Mouse (Mus musculus): ENCODE measurements around the gene Aldh1a3. TPM values are rescaled to one million over a fixed set of nuclear protein-coding genes. Genes with fewer than 3 reads are reported as not detected.
A peak's percentile ranks its signal among the peaks of the same experiment; 100 is the strongest.

Aldh1a3 gene
- polyA plus RNA-seq, 1 experiment from 2014 or later, result 0.73 TPM

DNA sequence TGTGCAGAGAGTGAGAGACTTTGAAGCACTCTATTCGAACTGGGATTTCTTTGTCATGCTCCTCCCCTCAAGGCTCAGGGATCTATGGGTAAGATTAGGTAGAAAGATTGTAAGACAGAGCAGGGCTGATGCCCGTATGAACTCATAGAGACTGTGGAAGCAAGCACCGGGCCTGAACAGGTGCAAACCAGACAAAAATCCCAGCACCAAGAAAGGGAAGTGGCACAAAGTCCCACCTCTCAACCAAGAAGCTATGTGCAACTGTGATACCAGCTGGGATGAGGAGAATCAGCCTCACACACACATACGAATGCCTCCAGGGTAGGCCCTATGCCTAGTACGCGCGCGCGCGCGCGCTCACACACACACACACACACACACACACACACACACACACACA lies 41.5 kb downstream of the Aldh1a3 start:
- ATAC-seq (ENCODE audit: low read depth), result no peak
- no peak overlapping the region for H3K9ac ChIP-seq (ENCODE audit: low read depth, low read length)
- H3K4me2 ChIP-seq (ENCODE audit: low read depth, low read length), result no peak overlapping the region
- 84% methylated on average over 12 of the region's 12 CpGs for WGBS (ENCODE audit: insufficient replicate concordance)
- H3K36me3 ChIP-seq (ENCODE audit: control insufficient read depth, insufficient read depth), result no peaks in the 10 kb centered on the region
- no peak overlapping the region for H3K27ac ChIP-seq (ENCODE audit: low read length)
- peaks cover 7% of the 10 kb centered on the region; the same call in 1 of the 2 replicates for H3K4me1 ChIP-seq (ENCODE audit: control insufficient read depth, low read depth, low read length)
- no peak overlapping the region for H3K4me3 ChIP-seq (ENCODE audit: low read depth, low read length)
- H3K9me3 ChIP-seq (replicated peaks; ENCODE audit: control insufficient read depth, low read length), result no peaks in the 10 kb centered on the region
- no peaks in the 10 kb centered on the region for H3K27me3 ChIP-seq (ENCODE audit: control insufficient read depth, insufficient read depth, low read depth, low read length)

DNA sequence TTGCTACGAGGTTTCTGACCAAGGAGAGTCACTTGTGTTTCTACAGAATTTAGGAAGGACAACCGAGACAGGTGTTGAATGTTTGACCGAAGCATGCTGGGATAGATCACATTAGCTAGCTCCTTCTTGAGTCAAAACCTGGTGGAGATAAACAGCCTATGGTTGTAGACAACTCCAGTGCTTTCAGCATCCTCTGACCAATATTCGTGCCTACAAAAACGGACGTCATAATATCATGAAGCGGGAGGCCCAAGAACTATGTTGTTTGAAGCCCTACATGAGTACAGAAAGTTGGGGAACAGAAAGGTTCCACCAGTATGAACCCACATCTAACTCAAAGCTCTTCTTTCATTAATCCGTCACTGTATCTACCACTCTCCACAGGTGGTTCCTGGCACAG lies 42.4 kb downstream of the Aldh1a3 start:
- H3K27me3 ChIP-seq (ENCODE audit: control insufficient read depth, insufficient read depth, low read depth, low read length), result no peaks in the 10 kb centered on the region
- no peak overlapping the region for H3K4me3 ChIP-seq (ENCODE audit: low read depth, low read length)
- H3K4me2 ChIP-seq (ENCODE audit: low read depth, low read length), result no peak overlapping the region
- ATAC-seq (ENCODE audit: low read depth), result no peak
- H3K27ac ChIP-seq (ENCODE audit: low read length), result no peak overlapping the region
- no peaks in the 10 kb centered on the region for H3K36me3 ChIP-seq (ENCODE audit: control insufficient read depth, insufficient read depth)
- H3K9ac ChIP-seq (ENCODE audit: low read depth, low read length), result no peak overlapping the region
- no peaks in the 10 kb centered on the region for H3K9me3 ChIP-seq (replicated peaks; ENCODE audit: control insufficient read depth, low read length)
- peaks cover 7% of the 10 kb centered on the region; the same call in 1 of the 2 replicates for H3K4me1 ChIP-seq (ENCODE audit: control insufficient read depth, low read depth, low read length)
- WGBS (ENCODE audit: insufficient replicate concordance), result 66% methylated on average over 8 of the region's 8 CpGs

- H3K27ac ChIP-seq (ENCODE audit: low read length), result no peak overlapping the region
- H3K4me1 ChIP-seq (ENCODE audit: control insufficient read depth, low read depth, low read length), result peaks cover 7% of the 10 kb centered on the region; the same call in 1 of the 2 replicates
- H3K4me2 ChIP-seq (ENCODE audit: low read depth, low read length), result peak overlapping the region; percentile 27; the same call in 1 of the 2 replicates
- H3K4me3 ChIP-seq (ENCODE audit: low read depth, low read length), result no peak overlapping the region
- no peak for ATAC-seq (ENCODE audit: low read depth)
- H3K36me3 ChIP-seq (ENCODE audit: control insufficient read depth, insufficient read depth), result no peaks in the 10 kb centered on the region
- H3K9me3 ChIP-seq (replicated peaks; ENCODE audit: control insufficient read depth, low read length), result no peaks in the 10 kb centered on the region
- H3K9ac ChIP-seq (ENCODE audit: low read depth, low read length), result no peak overlapping the region
- WGBS (ENCODE audit: insufficient replicate concordance), result 34% methylated on average over 5 of the region's 5 CpGs
- H3K27me3 ChIP-seq (ENCODE audit: control insufficient read depth, insufficient read depth, low read depth, low read length), result no peaks in the 10 kb centered on the region
These were observed 43.1 kb downstream of the Aldh1a3 start for GRCm38 (mm10) chr7:66384213-66384612.

- Histone ChIP-seq H3K9ac (ENCODE audit: low read depth, low read length) (no peak overlapping the region), H3K36me3 (ENCODE audit: control insufficient read depth, insufficient read depth) (no peaks in the 10 kb centered on the region), H3K4me2 (ENCODE audit: low read depth, low read length) (no peak overlapping the region), H3K27ac (ENCODE audit: low read length) (no peak overlapping the region), H3K4me3 (ENCODE audit: low read depth, low read length) (no peak overlapping the region), H3K9me3 (replicated peaks; ENCODE audit: control insufficient read depth, low read length) (no peaks in the 10 kb centered on the region), H3K27me3 (ENCODE audit: control insufficient read depth, insufficient read depth, low read depth, low read length) (no peaks in the 10 kb centered on the region), H3K4me1 (ENCODE audit: control insufficient read depth, low read depth, low read length) (no peaks in the 10 kb centered on the region; the same call in 1 of the 2 replicates)
- no peak for ATAC-seq (ENCODE audit: low read depth)
- WGBS (ENCODE audit: insufficient replicate concordance), result 66% methylated on average over 10 of the region's 10 CpGs
These were observed 50.8 kb downstream of the Aldh1a3 start for GRCm38 (mm10) chr7:66376560-66376959.

GRCm38 (mm10) chr7:66375736-66376135 lies 51.6 kb downstream of the Aldh1a3 start:
- H3K4me1 ChIP-seq (ENCODE audit: control insufficient read depth, low read depth, low read length), result no peaks in the 10 kb centered on the region; the same call in 1 of the 2 replicates
- H3K27me3 ChIP-seq (ENCODE audit: control insufficient read depth, insufficient read depth, low read depth, low read length), result no peaks in the 10 kb centered on the region
- H3K27ac ChIP-seq (ENCODE audit: low read length), result no peak overlapping the region
- H3K4me3 ChIP-seq (ENCODE audit: low read depth, low read length), result no peak overlapping the region
- no peak overlapping the region for H3K4me2 ChIP-seq (ENCODE audit: low read depth, low read length)
- no peak overlapping the region for H3K9ac ChIP-seq (ENCODE audit: low read depth, low read length)
- ATAC-seq (ENCODE audit: low read depth), result no peak
- H3K36me3 ChIP-seq (ENCODE audit: control insufficient read depth, insufficient read depth), result no peaks in the 10 kb centered on the region
- WGBS (ENCODE audit: insufficient replicate concordance), result 64% methylated on average over 4 of the region's 4 CpGs
- no peaks in the 10 kb centered on the region for H3K9me3 ChIP-seq (replicated peaks; ENCODE audit: control insufficient read depth, low read length)

DNA sequence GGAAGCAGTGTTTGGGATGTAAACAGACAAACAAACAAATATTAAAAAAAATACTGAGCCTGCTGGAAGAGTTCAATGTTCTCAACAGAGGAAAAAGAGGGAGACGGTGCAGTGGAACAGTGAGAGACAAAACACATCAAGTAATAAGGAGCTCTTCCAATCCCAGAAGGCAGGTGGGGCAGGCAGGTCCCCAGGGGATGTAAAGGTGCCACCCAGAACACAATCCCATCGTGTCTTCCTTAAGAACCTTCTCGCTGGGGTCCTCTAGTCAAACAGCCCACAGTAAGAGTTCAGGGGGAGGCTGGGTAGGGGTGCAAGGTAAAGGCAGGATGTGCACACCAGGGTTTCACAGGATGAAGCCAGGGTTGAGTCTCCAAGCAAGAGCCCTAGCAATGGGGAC lies 53.9 kb downstream of the Aldh1a3 start:
- Histone ChIP-seq H3K4me2 (ENCODE audit: low read depth, low read length) (no peak overlapping the region), H3K27me3 (ENCODE audit: control insufficient read depth, insufficient read depth, low read depth, low read length) (no peaks in the 10 kb centered on the region), H3K4me1 (ENCODE audit: control insufficient read depth, low read depth, low read length) (peaks cover 9% of the 10 kb centered on the region), H3K9ac (ENCODE audit: low read depth, low read length) (no peak overlapping the region), H3K4me3 (ENCODE audit: low read depth, low read length) (no peak overlapping the region), H3K9me3 (replicated peaks; ENCODE audit: control insufficient read depth, low read length) (no peaks in the 10 kb centered on the region), H3K36me3 (ENCODE audit: control insufficient read depth, insufficient read depth) (no peaks in the 10 kb centered on the region), H3K27ac (ENCODE audit: low read length) (no peak overlapping the region)
- WGBS (ENCODE audit: insufficient replicate concordance), result 78% methylated on average over 3 of the region's 3 CpGs
- no peak for ATAC-seq (ENCODE audit: low read depth)

GRCm38 (mm10) chr7:66370970-66371369 lies 56.3 kb downstream of the Aldh1a3 start:
- Histone ChIP-seq H3K9ac (ENCODE audit: low read depth, low read length) (no peak overlapping the region), H3K27me3 (ENCODE audit: control insufficient read depth, insufficient read depth, low read depth, low read length) (no peaks in the 10 kb centered on the region), H3K9me3 (replicated peaks; ENCODE audit: control insufficient read depth, low read length) (no peaks in the 10 kb centered on the region), H3K4me3 (ENCODE audit: low read depth, low read length) (no peak overlapping the region), H3K27ac (ENCODE audit: low read length) (peak overlapping the region; percentile 58), H3K4me1 (ENCODE audit: control insufficient read depth, low read depth, low read length) (peaks cover 9% of the 10 kb centered on the region), H3K36me3 (ENCODE audit: control insufficient read depth, insufficient read depth) (no peaks in the 10 kb centered on the region), H3K4me2 (ENCODE audit: low read depth, low read length) (no peak overlapping the region)
- WGBS (ENCODE audit: insufficient replicate concordance), result 61% methylated on average over 6 of the region's 6 CpGs
- peak; percentile 79 for ATAC-seq (ENCODE audit: low read depth)

DNA sequence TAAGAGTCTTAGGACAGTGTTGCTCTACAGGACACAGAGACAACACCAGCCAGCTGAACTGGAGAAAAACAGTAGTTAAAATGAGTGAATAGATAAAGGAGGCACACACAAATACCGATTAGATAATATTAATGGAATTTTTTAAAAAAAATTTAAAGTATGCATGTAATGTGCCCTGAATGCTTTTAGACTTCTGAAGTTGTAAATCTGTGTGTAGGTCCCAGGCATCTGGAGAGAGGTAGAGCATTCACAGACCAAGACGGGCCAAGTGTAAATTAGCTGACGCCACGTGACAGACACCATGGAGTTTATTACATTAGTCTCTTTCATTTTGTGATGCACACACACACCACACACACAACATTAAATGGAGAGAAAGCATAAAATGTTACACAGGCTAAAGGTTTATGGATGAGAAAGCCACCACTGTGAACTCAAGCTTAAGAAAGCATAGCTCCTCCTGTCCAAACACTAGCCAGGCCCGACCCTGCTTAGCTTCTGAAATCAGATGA lies 57.3 kb downstream of the Aldh1a3 start:
- 62% methylated on average over 5 of the region's 5 CpGs for WGBS (ENCODE audit: insufficient replicate concordance)
- no peaks in the 10 kb centered on the region for H3K9me3 ChIP-seq (replicated peaks; ENCODE audit: control insufficient read depth, low read length)
- no peak overlapping the region for H3K4me2 ChIP-seq (ENCODE audit: low read depth, low read length)

GRCm38 (mm10) chr7:66369071-66369933 lies 58.0 kb downstream of the Aldh1a3 start:
- WGBS (ENCODE audit: insufficient replicate concordance), result 64% methylated on average over 5 of the region's 5 CpGs
- no peak overlapping the region for H3K4me3 ChIP-seq (ENCODE audit: low read depth, low read length)
- H3K9ac ChIP-seq (ENCODE audit: low read depth, low read length), result no peak overlapping the region
- peaks cover 9% of the 10 kb centered on the region for H3K4me1 ChIP-seq (ENCODE audit: control insufficient read depth, low read depth, low read length)
- no peaks in the 10 kb centered on the region for H3K27me3 ChIP-seq (ENCODE audit: control insufficient read depth, insufficient read depth, low read depth, low read length)
- H3K27ac ChIP-seq (ENCODE audit: low read length), result peak overlapping the region; percentile 24; the same call in 1 of the 2 replicates
- no peaks in the 10 kb centered on the region for H3K9me3 ChIP-seq (replicated peaks; ENCODE audit: control insufficient read depth, low read length)
- no peak overlapping the region for H3K4me2 ChIP-seq (ENCODE audit: low read depth, low read length)
- ATAC-seq (ENCODE audit: low read depth), result no peak
- H3K36me3 ChIP-seq (ENCODE audit: control insufficient read depth, insufficient read depth), result peaks cover 2% of the 10 kb centered on the region

More for the DNA sequence above, 57.3 kb downstream of the Aldh1a3 start:
- Histone ChIP-seq H3K9ac (ENCODE audit: low read depth, low read length) (no peak overlapping the region), H3K4me3 (ENCODE audit: low read depth, low read length) (no peak overlapping the region), H3K36me3 (ENCODE audit: control insufficient read depth, insufficient read depth) (no peaks in the 10 kb centered on the region), H3K4me1 (ENCODE audit: control insufficient read depth, low read depth, low read length) (peaks cover 9% of the 10 kb centered on the region), H3K27ac (ENCODE audit: low read length) (peak overlapping the region; percentile 39; the same call in 1 of the 2 replicates), H3K27me3 (ENCODE audit: control insufficient read depth, insufficient read depth, low read depth, low read length) (no peaks in the 10 kb centered on the region)
- no peak for ATAC-seq (ENCODE audit: low read depth)
